Mouse (Mus musculus): ENCODE data around the gene Gm4737.

DNA sequence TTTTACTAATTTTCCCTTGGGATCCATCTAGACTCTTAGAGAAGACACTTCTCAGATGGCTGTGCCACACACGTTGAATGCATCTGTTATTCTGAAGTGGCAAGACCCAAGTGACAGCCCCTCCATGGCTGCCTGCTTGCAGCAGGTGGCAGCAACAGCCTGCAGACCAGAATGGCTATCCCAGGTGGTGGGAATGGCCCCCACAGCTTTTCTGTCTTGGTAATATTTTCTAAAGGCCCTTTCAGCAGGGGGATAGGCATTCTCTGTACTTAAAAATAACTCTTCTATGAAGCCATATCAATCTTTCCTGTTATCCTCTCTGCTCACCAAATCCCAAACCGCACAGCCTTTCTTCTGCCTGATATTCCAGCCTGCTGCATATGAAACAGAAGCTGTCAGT, 33.5 kb downstream of the Gm4737 start:
- no peak for TF ChIP-seq POLR2A (IDR thresholded peaks at IDR 0.05; ENCODE audit: borderline replicate concordance, insufficient read depth, low read length)
- peak; percentile 19; the same call in 1 of the 2 replicates for TF ChIP-seq CTCF (IDR thresholded peaks at IDR 0.05; ENCODE audit: borderline replicate concordance, insufficient read depth, low read depth, low read length)
